Mouse (Mus musculus): ENCODE data around the gene Tmem179b. TPM values are rescaled to one million over a fixed set of nuclear protein-coding genes. Genes with fewer than 3 reads are reported as not detected.

Tmem179b gene
- polyA plus RNA-seq, 1 experiment, result 31.6 TPM

- H3K4me2 ChIP-seq (ENCODE audit: low read depth), result peak within 1 kb of the TSS; percentile 91
- TF ChIP-seq MAX (IDR thresholded peaks at IDR 0.05; ENCODE audit: low read depth) (no peak), TCF3 (IDR thresholded peaks at IDR 0.05; ENCODE audit: insufficient read length, low read depth) (no peak), POLR2AphosphoS2 (IDR thresholded peaks at IDR 0.05; ENCODE audit: insufficient read length, low read depth) (peak; percentile 87), E2F4 (IDR thresholded peaks at IDR 0.05; ENCODE audit: insufficient read depth) (no peak), SRF (IDR thresholded peaks at IDR 0.05; ENCODE audit: control insufficient read depth, insufficient read length, low read depth) (no peak), TCF12 (IDR thresholded peaks at IDR 0.05; ENCODE audit: insufficient read depth, poor library complexity, severe bottlenecking) (no peak), MYOD1 (IDR thresholded peaks at IDR 0.05; ENCODE audit: control insufficient read depth in 1 of 3, insufficient read length in 2 of 3, low read depth in 2 of 3) (no peak), USF1 (IDR thresholded peaks at IDR 0.05; ENCODE audit: low read depth) (no peak), CEBPB (IDR thresholded peaks at IDR 0.05; ENCODE audit: insufficient read depth, poor library complexity, severe bottlenecking) (no peak), REST (IDR thresholded peaks at IDR 0.05; ENCODE audit: insufficient read depth, insufficient read length) (no peak), MYOG (IDR thresholded peaks at IDR 0.05; ENCODE audit: control insufficient read depth in 1 of 3, insufficient read depth in 1 of 3, insufficient read length in 2 of 3, low read depth in 2 of 3) (peak in 2 of 3 experiments; percentile 1 to 23), POLR2A (IDR thresholded peaks at IDR 0.05; ENCODE audit: insufficient read length, low read depth) (peak; percentile 92)
- H3K27me3 ChIP-seq (ENCODE audit: control insufficient read depth, insufficient read depth, insufficient read length), result no peaks in the 10 kb centered on the region
- H3ac ChIP-seq (ENCODE audit: control insufficient read depth, insufficient read length), result peak within 1 kb of the TSS; percentile 84
- peaks cover 81% of the 10 kb centered on the region for H3K79me2 ChIP-seq (ENCODE audit: control insufficient read depth, insufficient read depth)
- H3K36me3 ChIP-seq (ENCODE audit: control insufficient read depth, insufficient read depth), result peaks cover 30% of the 10 kb centered on the region
- peak within 1 kb of the TSS; percentile 96 for H3K4me3 ChIP-seq
Measured at GRCm38 (mm10) chr19:8819596-8820423, 45.5 kb upstream of the Tmem179b start, which contains the start of gene Hnrnpul2. Gene Hnrnpul2, plus strand, starts transcription at chr19:8820010.

- peaks cover 30% of the 10 kb centered on the region for H3K36me3 ChIP-seq (ENCODE audit: control insufficient read depth, insufficient read depth)
- H3ac ChIP-seq (ENCODE audit: control insufficient read depth, insufficient read length), result peak within 1 kb of the TSS; percentile 84
- H3K27me3 ChIP-seq (ENCODE audit: control insufficient read depth, insufficient read depth, insufficient read length), result no peaks in the 10 kb centered on the region
- H3K79me2 ChIP-seq (ENCODE audit: control insufficient read depth, insufficient read depth), result peaks cover 73% of the 10 kb centered on the region
- H3K4me2 ChIP-seq (ENCODE audit: low read depth), result peak within 1 kb of the TSS; percentile 91
- H3K4me3 ChIP-seq, result peak within 1 kb of the TSS; percentile 96
- TF ChIP-seq MYOD1 (IDR thresholded peaks at IDR 0.05; ENCODE audit: control insufficient read depth in 1 of 3, insufficient read length in 2 of 3, low read depth in 2 of 3) (no peak), TCF3 (IDR thresholded peaks at IDR 0.05; ENCODE audit: insufficient read length, low read depth) (no peak), REST (IDR thresholded peaks at IDR 0.05; ENCODE audit: insufficient read depth, insufficient read length) (no peak), CEBPB (IDR thresholded peaks at IDR 0.05; ENCODE audit: insufficient read depth, poor library complexity, severe bottlenecking) (peak; percentile 84; the same call in 1 of the 2 replicates), MYOG (IDR thresholded peaks at IDR 0.05; ENCODE audit: control insufficient read depth in 1 of 3, insufficient read depth in 1 of 3, insufficient read length in 2 of 3, low read depth in 2 of 3) (no peak), POLR2AphosphoS2 (IDR thresholded peaks at IDR 0.05; ENCODE audit: insufficient read length, low read depth) (peak; percentile 78), POLR2A (IDR thresholded peaks at IDR 0.05; ENCODE audit: insufficient read length, low read depth) (peak; percentile 69)
Measured at GRCm38 (mm10) chr19:8818801-8819595, 44.7 kb upstream of the Tmem179b start, which contains the start of gene Ttc9c. Gene Ttc9c, minus strand, starts transcription at chr19:8819333.

- TF ChIP-seq TCF12 (IDR thresholded peaks at IDR 0.05; ENCODE audit: insufficient read depth, poor library complexity, severe bottlenecking) (no peak), SRF (IDR thresholded peaks at IDR 0.05; ENCODE audit: control insufficient read depth, insufficient read length, low read depth) (no peak), TCF3 (IDR thresholded peaks at IDR 0.05; ENCODE audit: insufficient read length, low read depth) (no peak)
- H3ac ChIP-seq (ENCODE audit: control insufficient read depth, insufficient read length), result peak overlapping the region; percentile 84
- H3K27me3 ChIP-seq (ENCODE audit: control insufficient read depth, insufficient read depth, insufficient read length), result no peaks in the 10 kb centered on the region
- H3K79me2 ChIP-seq (ENCODE audit: control insufficient read depth, insufficient read depth), result peaks cover 71% of the 10 kb centered on the region
- H3K4me3 ChIP-seq, result peak overlapping the region; percentile 96
- H3K4me2 ChIP-seq (ENCODE audit: low read depth), result peak overlapping the region; percentile 91
- H3K36me3 ChIP-seq (ENCODE audit: control insufficient read depth, insufficient read depth), result peaks cover 23% of the 10 kb centered on the region
Measured at GRCm38 (mm10) chr19:8818301-8818798, 44.1 kb upstream of the Tmem179b start.

- Histone ChIP-seq H3K4me3 (peak overlapping the region; percentile 96), H3K27me3 (ENCODE audit: control insufficient read depth, insufficient read depth, insufficient read length) (no peaks in the 10 kb centered on the region), H3K4me2 (ENCODE audit: low read depth) (peak overlapping the region; percentile 91), H3K79me2 (ENCODE audit: control insufficient read depth, insufficient read depth) (peaks cover 57% of the 10 kb centered on the region), H3ac (ENCODE audit: control insufficient read depth, insufficient read length) (no peak overlapping the region), H3K36me3 (ENCODE audit: control insufficient read depth, insufficient read depth) (peaks cover 22% of the 10 kb centered on the region)
- TF ChIP-seq REST (IDR thresholded peaks at IDR 0.05; ENCODE audit: insufficient read depth, insufficient read length) (no peak), TCF12 (IDR thresholded peaks at IDR 0.05; ENCODE audit: insufficient read depth, poor library complexity, severe bottlenecking) (no peak), SRF (IDR thresholded peaks at IDR 0.05; ENCODE audit: control insufficient read depth, insufficient read length, low read depth) (no peak), POLR2AphosphoS2 (IDR thresholded peaks at IDR 0.05; ENCODE audit: insufficient read length, low read depth) (no peak), MAX (IDR thresholded peaks at IDR 0.05; ENCODE audit: low read depth) (no peak), MYOG (IDR thresholded peaks at IDR 0.05; ENCODE audit: control insufficient read depth in 1 of 3, insufficient read depth in 1 of 3, insufficient read length in 2 of 3, low read depth in 2 of 3) (no peak)
Measured at GRCm38 (mm10) chr19:8817001-8817400, 42.7 kb upstream of the Tmem179b start.

Measured in myocyte (in vitro differentiated cells).